Mouse (Mus musculus): ENCODE results near the gene Tra2a.

GRCm38 (mm10) chr6:49280942-49281341, 17.1 kb upstream of the Tra2a start:
- TF ChIP-seq CTCF (IDR thresholded peaks at IDR 0.05; ENCODE audit: extremely low read depth, insufficient read depth, low read length) (no peak), POLR2A (IDR thresholded peaks at IDR 0.05; ENCODE audit: extremely low read depth, insufficient read depth, low read length) (no peak)
